Mouse (Mus musculus): ENCODE data around the gene Neurl1a.

Gene Neurl1a

GRCm38 (mm10) chr19:47168223-47168622, 10.4 kb upstream of the Neurl1a start:
- DNase-seq (ENCODE audit: low spot score) = peak; percentile 11

- DNase-seq (ENCODE audit: low spot score) = peak; percentile 65
These were observed 9.7 kb upstream of the Neurl1a start for GRCm38 (mm10) chr19:47168793-47169412.

GRCm38 (mm10) chr19:47174515-47174914, 4.1 kb upstream of the Neurl1a start:
- DNase-seq (ENCODE audit: low spot score) = no peak

- DNase-seq (ENCODE audit: low spot score) = no peak
These were observed 3.1 kb upstream of the Neurl1a start for GRCm38 (mm10) chr19:47175472-47175871.

GRCm38 (mm10) chr19:47176916-47177505, 1.6 kb upstream of the Neurl1a start:
- DNase-seq (ENCODE audit: low spot score) = no peak

GRCm38 (mm10) chr19:47178001-47178400, 619 bp upstream of the Neurl1a start:
- peak; percentile 21 for DNase-seq (ENCODE audit: low spot score)

GRCm38 (mm10) chr19:47179272-47179809, 721 bp downstream of the Neurl1a start:
- no peak for DNase-seq (ENCODE audit: low spot score)

- no peak for DNase-seq (ENCODE audit: low spot score)
These were observed 1.4 kb downstream of the Neurl1a start for GRCm38 (mm10) chr19:47180011-47180410.

GRCm38 (mm10) chr19:47184221-47184620, 5.6 kb downstream of the Neurl1a start:
- DNase-seq (ENCODE audit: low spot score) = no peak

- no peak for DNase-seq (ENCODE audit: low spot score)
These were observed 6.1 kb downstream of the Neurl1a start for GRCm38 (mm10) chr19:47184736-47185135.

GRCm38 (mm10) chr19:47186514-47187275, 8.1 kb downstream of the Neurl1a start:
- no peak for DNase-seq (ENCODE audit: low spot score)

GRCm38 (mm10) chr19:47188515-47189128, 10.0 kb downstream of the Neurl1a start:
- DNase-seq (ENCODE audit: low spot score) = no peak

GRCm38 (mm10) chr19:47192158-47192557, 13.5 kb downstream of the Neurl1a start:
- no peak for DNase-seq (ENCODE audit: low spot score)

- no peak for DNase-seq (ENCODE audit: low spot score)
These were observed 20.2 kb downstream of the Neurl1a start for GRCm38 (mm10) chr19:47198671-47199350.

GRCm38 (mm10) chr19:47201972-47202371, 23.4 kb downstream of the Neurl1a start:
- DNase-seq (ENCODE audit: low spot score) = no peak

GRCm38 (mm10) chr19:47202429-47202828, 23.8 kb downstream of the Neurl1a start:
- peak; percentile 8 for DNase-seq (ENCODE audit: low spot score)

GRCm38 (mm10) chr19:47203042-47203441, 24.4 kb downstream of the Neurl1a start:
- no peak for DNase-seq (ENCODE audit: low spot score)

GRCm38 (mm10) chr19:47204653-47205052, 26.0 kb downstream of the Neurl1a start:
- no peak for DNase-seq (ENCODE audit: low spot score)

- DNase-seq (ENCODE audit: low spot score) = no peak
These were observed 27.5 kb downstream of the Neurl1a start for GRCm38 (mm10) chr19:47206126-47206525.

- DNase-seq (ENCODE audit: low spot score) = no peak
These were observed 31.8 kb downstream of the Neurl1a start for GRCm38 (mm10) chr19:47210432-47210831.

- DNase-seq (ENCODE audit: low spot score) = no peak
These were observed 33.1 kb downstream of the Neurl1a start for GRCm38 (mm10) chr19:47211609-47212312.
